Mouse (Mus musculus): ENCODE measurements around the gene Syn3. TPM values are rescaled to one million over a fixed set of nuclear protein-coding genes. Genes with fewer than 3 reads are reported as not detected.

Syn3 gene
- polyA plus RNA-seq, 2 experiments: 1.9 to 2.0 TPM

DNA sequence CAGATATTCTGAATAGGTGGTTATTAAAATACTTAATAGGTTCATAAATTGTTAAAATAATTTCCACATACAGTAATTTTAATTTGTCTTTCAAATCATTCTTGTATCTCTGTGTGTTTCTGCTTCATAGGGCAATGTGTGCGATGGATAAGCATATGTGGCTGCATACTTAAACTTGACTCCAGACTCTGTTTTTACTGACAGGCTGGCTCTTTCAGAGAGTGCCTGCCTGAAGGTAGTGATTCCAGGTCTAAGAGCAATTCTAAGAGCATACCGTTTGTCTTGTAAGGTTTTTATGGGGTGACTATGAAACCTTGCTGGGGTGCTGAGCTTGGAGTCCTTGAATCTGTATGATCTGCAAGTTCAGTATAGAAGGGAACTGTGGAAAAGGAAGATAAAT lies 472.8 kb downstream of the Syn3 start:
- Histone ChIP-seq H3K4me3 (replicated peaks; ENCODE audit: low read length) (no peak overlapping the region), H3K36me3 (ENCODE audit: control insufficient read depth, insufficient read depth, low read length) (peaks cover 12% of the 10 kb centered on the region), H3K4me2 (replicated peaks; ENCODE audit: low read depth, low read length, severe bottlenecking) (no peak overlapping the region), H3K27me3 (ENCODE audit: control insufficient read depth, insufficient read depth, low read length) (no peaks in the 10 kb centered on the region), H3K9ac (ENCODE audit: low read depth, low read length, severe bottlenecking) (no peak overlapping the region), H3K27ac (replicated peaks; ENCODE audit: low read depth, low read length) (no peak overlapping the region), H3K4me1 (ENCODE audit: control insufficient read depth, insufficient read depth, low read length) (no peaks in the 10 kb centered on the region), H3K9me3 (ENCODE audit: control insufficient read depth, low read length) (no peaks in the 10 kb centered on the region)
- WGBS: 49% methylated on average over 2 of the region's 2 CpGs
- TF ChIP-seq POLR2A (IDR thresholded peaks at IDR 0.05; ENCODE audit: borderline replicate concordance, extremely low read depth, insufficient read depth, insufficient read length): no peak
- DNase-seq (ENCODE audit: low spot score) (no peak), ATAC-seq (ENCODE audit: low FRiP score, low read depth) (no peak)

DNA sequence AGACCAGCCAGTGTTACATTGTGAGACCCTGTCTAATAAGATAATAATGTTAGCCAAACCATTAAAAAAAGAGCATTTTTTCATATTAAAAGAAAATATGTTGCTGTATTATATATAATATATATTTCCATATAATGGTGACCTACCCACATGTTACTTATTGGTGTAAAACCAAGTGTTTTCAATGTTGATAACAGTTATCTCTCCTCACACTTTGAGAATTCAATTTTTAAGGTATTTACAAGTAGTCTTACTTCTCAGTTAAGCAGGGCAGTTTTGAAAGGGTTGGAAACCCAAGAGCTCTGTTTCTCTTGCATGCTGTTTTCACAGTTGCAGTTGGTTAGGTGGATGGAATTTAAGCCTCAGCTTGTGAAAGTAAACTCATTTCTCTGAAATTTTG lies 475.5 kb downstream of the Syn3 start:
- no peak overlapping the region for H3K9ac ChIP-seq (ENCODE audit: low read depth, low read length, severe bottlenecking)
- H3K9me3 ChIP-seq (ENCODE audit: control insufficient read depth, low read length): no peaks in the 10 kb centered on the region
- no peaks in the 10 kb centered on the region for H3K27me3 ChIP-seq (ENCODE audit: control insufficient read depth, insufficient read depth, low read length)
- H3K4me3 ChIP-seq (replicated peaks; ENCODE audit: low read length): peak overlapping the region; percentile 91; the same call in 1 of the 2 replicates
- H3K4me2 ChIP-seq (replicated peaks; ENCODE audit: low read depth, low read length, severe bottlenecking): peak overlapping the region; percentile 72
- H3K4me1 ChIP-seq (ENCODE audit: control insufficient read depth, insufficient read depth, low read length): no peaks in the 10 kb centered on the region
- DNase-seq (ENCODE audit: low spot score): no peak
- H3K27ac ChIP-seq (replicated peaks; ENCODE audit: low read depth, low read length): no peak overlapping the region
- no peak for ATAC-seq (ENCODE audit: low FRiP score, low read depth)
- H3K36me3 ChIP-seq (ENCODE audit: control insufficient read depth, insufficient read depth, low read length): no peaks in the 10 kb centered on the region
- no peak for TF ChIP-seq POLR2A (IDR thresholded peaks at IDR 0.05; ENCODE audit: borderline replicate concordance, extremely low read depth, insufficient read depth, insufficient read length)

GRCm38 (mm10) chr10:86022474-86022816 lies 476.3 kb downstream of the Syn3 start:
- Histone ChIP-seq H3K27ac (replicated peaks; ENCODE audit: low read depth, low read length) (peak overlapping the region; percentile 88; the same call in 1 of the 2 replicates), H3K9me3 (ENCODE audit: control insufficient read depth, low read length) (no peaks in the 10 kb centered on the region), H3K4me2 (replicated peaks; ENCODE audit: low read depth, low read length, severe bottlenecking) (peak overlapping the region; percentile 72), H3K36me3 (ENCODE audit: control insufficient read depth, insufficient read depth, low read length) (no peaks in the 10 kb centered on the region), H3K4me1 (ENCODE audit: control insufficient read depth, insufficient read depth, low read length) (no peaks in the 10 kb centered on the region), H3K4me3 (replicated peaks; ENCODE audit: low read length) (peak overlapping the region; percentile 91), H3K27me3 (ENCODE audit: control insufficient read depth, insufficient read depth, low read length) (no peaks in the 10 kb centered on the region), H3K9ac (ENCODE audit: low read depth, low read length, severe bottlenecking) (peak overlapping the region; percentile 87)
- DNase-seq (ENCODE audit: low spot score): no peak
- ATAC-seq (ENCODE audit: low FRiP score, low read depth): no peak
- 5% methylated on average over 6 of the region's 6 CpGs for WGBS
- TF ChIP-seq POLR2A (IDR thresholded peaks at IDR 0.05; ENCODE audit: borderline replicate concordance, extremely low read depth, insufficient read depth, insufficient read length): no peak

DNA sequence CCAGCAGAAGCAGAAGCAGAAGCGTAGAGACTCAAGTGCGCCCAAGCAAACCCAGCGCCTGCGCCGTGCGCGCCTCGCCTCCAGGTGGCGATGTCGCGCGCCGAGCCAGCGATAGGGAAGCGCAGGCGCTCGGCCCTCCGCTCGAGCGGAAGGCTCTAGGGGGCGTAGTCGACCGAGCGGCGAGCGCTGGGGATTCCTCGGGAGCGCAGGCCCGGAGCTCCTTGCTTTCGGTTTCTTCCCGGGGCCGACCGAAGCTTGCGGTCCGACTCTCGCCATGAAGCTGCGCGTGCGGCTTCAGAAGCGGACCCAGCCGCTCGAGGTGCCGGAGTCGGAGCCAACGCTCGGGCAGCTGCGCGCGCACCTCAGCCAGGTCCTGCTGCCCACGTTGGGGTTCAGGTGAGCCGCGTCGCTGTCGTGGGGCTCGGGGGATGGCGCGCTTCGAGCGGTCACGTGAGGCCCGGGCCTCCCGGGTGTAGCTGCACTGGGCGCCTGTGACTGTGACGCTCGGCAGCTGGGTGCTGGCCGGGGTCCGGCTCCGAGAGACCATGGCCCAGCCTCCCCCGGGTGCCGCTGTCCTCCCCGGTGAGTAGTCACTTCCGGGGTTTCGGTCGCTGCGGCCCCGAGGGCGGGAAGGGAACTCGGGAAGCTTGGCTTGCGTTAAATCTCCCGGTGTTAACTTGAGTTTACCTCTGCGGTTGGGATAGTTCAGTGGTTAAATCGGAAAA lies 476.8 kb downstream of the Syn3 start, which contains the start of gene Fbxo7:
Fbxo7 (plus strand) TSS at position 224 of the 725 bp plus-strand sequence.
- no peaks in the 10 kb centered on the region for H3K4me1 ChIP-seq (ENCODE audit: control insufficient read depth, insufficient read depth, low read length)
- peak within 1 kb of the TSS; percentile 91 for H3K4me3 ChIP-seq (replicated peaks; ENCODE audit: low read length)
- H3K27ac ChIP-seq (replicated peaks; ENCODE audit: low read depth, low read length): peak within 1 kb of the TSS; percentile 88
- no peaks in the 10 kb centered on the region for H3K9me3 ChIP-seq (ENCODE audit: control insufficient read depth, low read length)
- 3% methylated on average over 69 of the region's 82 CpGs for WGBS
- H3K36me3 ChIP-seq (ENCODE audit: control insufficient read depth, insufficient read depth, low read length): no peaks in the 10 kb centered on the region
- peak; percentile 94 for ATAC-seq (ENCODE audit: low FRiP score, low read depth)
- TF ChIP-seq POLR2A (IDR thresholded peaks at IDR 0.05; ENCODE audit: borderline replicate concordance, extremely low read depth, insufficient read depth, insufficient read length): 0 out of 2 replicates have a peak, but pooled peaks have one; percentile 30
- DNase-seq (ENCODE audit: low spot score): peak; percentile 92
- peak within 1 kb of the TSS; percentile 72 for H3K4me2 ChIP-seq (replicated peaks; ENCODE audit: low read depth, low read length, severe bottlenecking)
- no peaks in the 10 kb centered on the region for H3K27me3 ChIP-seq (ENCODE audit: control insufficient read depth, insufficient read depth, low read length)
- H3K9ac ChIP-seq (ENCODE audit: low read depth, low read length, severe bottlenecking): peak within 1 kb of the TSS; percentile 87

DNA sequence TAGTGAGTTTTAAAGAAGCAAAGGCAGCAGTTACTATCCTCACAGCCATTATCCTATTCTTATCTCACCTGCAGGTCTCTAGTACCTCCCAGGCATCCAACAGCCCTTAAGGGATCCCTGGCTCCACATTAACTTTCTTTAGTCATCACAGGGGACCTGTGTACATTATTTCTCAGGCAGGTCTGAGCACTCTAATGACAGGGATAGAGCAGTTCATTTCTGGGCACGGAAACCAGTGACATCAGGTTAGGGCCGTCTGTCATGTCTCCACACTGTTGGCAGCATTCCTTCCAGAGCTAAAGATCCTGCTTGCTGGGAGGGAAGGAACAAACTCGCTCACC lies 477.3 kb downstream of the Syn3 start:
- no peaks in the 10 kb centered on the region for H3K9me3 ChIP-seq (ENCODE audit: control insufficient read depth, low read length)
- no peaks in the 10 kb centered on the region for H3K27me3 ChIP-seq (ENCODE audit: control insufficient read depth, insufficient read depth, low read length)
- no peak overlapping the region for H3K27ac ChIP-seq (replicated peaks; ENCODE audit: low read depth, low read length)
- H3K9ac ChIP-seq (ENCODE audit: low read depth, low read length, severe bottlenecking): 0 out of 2 replicates have a peak overlapping the region, but pooled peaks have one; percentile 87
- DNase-seq (ENCODE audit: low spot score) (no peak), ATAC-seq (ENCODE audit: low FRiP score, low read depth) (no peak)
- H3K36me3 ChIP-seq (ENCODE audit: control insufficient read depth, insufficient read depth, low read length): no peaks in the 10 kb centered on the region
- TF ChIP-seq POLR2A (IDR thresholded peaks at IDR 0.05; ENCODE audit: borderline replicate concordance, extremely low read depth, insufficient read depth, insufficient read length): no peak
- H3K4me2 ChIP-seq (replicated peaks; ENCODE audit: low read depth, low read length, severe bottlenecking): peak overlapping the region; percentile 72; the same call in 1 of the 2 replicates
- peak overlapping the region; percentile 91 for H3K4me3 ChIP-seq (replicated peaks; ENCODE audit: low read length)
- WGBS: 1% methylated on average over 3 of the region's 3 CpGs
- H3K4me1 ChIP-seq (ENCODE audit: control insufficient read depth, insufficient read depth, low read length): no peaks in the 10 kb centered on the region
